Mouse (Mus musculus) liver, adult 2 months (tissue): ENCODE data around the gene Krt8.

ENCODE experiments used
- CTCF ChIP-seq: fragments of 200-500 bp; IDR thresholded peaks from 2 replicates; pipeline ENCODE4 v1.5.1; 2011; ENCODE audit warnings: low read depth, low read length, control low read depth
- POLR2A ChIP-seq: fragments of 200-500 bp; IDR thresholded peaks from 2 replicates; pipeline ENCODE4 v1.6.1; 2011; ENCODE audit warnings: low read length, control low read depth; ENCODE audit not compliant: insufficient read depth; ENCODE audit errors: extremely low read depth

GRCm38 (mm10) chr15:102045691-102046090 lies 41.4 kb upstream of the Krt8 start:
- TF ChIP-seq CTCF (no peak), POLR2A (no peak)
